In genomic region chr5:122306536-122306935, GRCm38 (mm10) we compare ENCODE assay signal across 15 mouse cellular contexts.
"Had no signal": no experiment of that assay in that cellular context is flagged by ENCODE, and none has a peak within 500 bp of the region (broad histone marks: within the 10 kb centered on the region; RNA-seq: fewer than 3 reads in every experiment).

No protein-coding gene starts in this region.

- H3K27ac ChIP-seq: neural tube, embryonic 15.5 days; stomach, embryonic 15.5 days; stomach, postnatal 0 days had no signal

- H3K27me3 ChIP-seq: neural tube, embryonic 15.5 days; stomach, embryonic 15.5 days had no signal

- H3K36me3 ChIP-seq: stomach, embryonic 15.5 days had no signal

- H3K4me2 ChIP-seq: neural tube, embryonic 15.5 days; stomach, embryonic 15.5 days had no signal

- H3K9me3 ChIP-seq: neural tube, embryonic 15.5 days; stomach, embryonic 15.5 days had no signal

- H3K4me3 ChIP-seq: neural tube, embryonic 15.5 days; stomach, embryonic 15.5 days had no signal

- H3K9ac ChIP-seq: neural tube, embryonic 15.5 days; stomach, embryonic 15.5 days had no signal

- DNase-seq: retina, postnatal 1 day; right cerebral cortex, adult 18-20 months; right cerebral cortex, postnatal 14 days; right cerebral cortex, postnatal 25 days; right cerebral cortex, postnatal 4 days; spleen, adult 18-20 months; thymus, adult 18-20 months; thymus, adult 2 months; thymus, postnatal 14 days; thymus, postnatal 25 days; thymus, postnatal 36 days; thymus, postnatal 4 days had no signal
